Mouse (Mus musculus) liver, adult (tissue): ENCODE results near the gene Cpm.

Experiments
- GATA4 ChIP-seq: IDR thresholded peaks from 2 replicates; pipeline ENCODE4 v1.6.1; 2014; ENCODE audit warnings: mild to moderate bottlenecking, low read length; ENCODE audit not compliant: insufficient replicate concordance

The Cpm gene

DNA sequence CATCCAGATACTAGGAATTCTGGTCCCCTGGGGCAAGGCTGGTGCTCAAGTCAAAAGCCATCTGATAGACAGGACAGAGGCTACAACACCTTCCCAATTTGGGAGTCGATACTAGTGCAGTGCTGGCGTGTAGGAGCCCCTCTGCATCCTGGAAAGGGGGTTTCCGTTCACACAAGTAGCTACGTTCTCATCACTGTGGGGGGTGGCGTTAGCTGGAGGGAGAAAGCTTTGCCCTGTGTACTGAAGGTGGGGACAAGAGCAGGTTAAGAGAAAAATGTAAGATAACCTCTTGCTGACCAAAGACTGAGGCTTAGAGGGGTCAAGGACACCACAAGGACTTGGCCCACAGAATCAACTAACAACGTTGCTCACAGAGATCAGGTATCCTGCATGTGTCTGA lies 14.0 kb downstream of the Cpm start:
- TF ChIP-seq GATA4 = no peak

DNA sequence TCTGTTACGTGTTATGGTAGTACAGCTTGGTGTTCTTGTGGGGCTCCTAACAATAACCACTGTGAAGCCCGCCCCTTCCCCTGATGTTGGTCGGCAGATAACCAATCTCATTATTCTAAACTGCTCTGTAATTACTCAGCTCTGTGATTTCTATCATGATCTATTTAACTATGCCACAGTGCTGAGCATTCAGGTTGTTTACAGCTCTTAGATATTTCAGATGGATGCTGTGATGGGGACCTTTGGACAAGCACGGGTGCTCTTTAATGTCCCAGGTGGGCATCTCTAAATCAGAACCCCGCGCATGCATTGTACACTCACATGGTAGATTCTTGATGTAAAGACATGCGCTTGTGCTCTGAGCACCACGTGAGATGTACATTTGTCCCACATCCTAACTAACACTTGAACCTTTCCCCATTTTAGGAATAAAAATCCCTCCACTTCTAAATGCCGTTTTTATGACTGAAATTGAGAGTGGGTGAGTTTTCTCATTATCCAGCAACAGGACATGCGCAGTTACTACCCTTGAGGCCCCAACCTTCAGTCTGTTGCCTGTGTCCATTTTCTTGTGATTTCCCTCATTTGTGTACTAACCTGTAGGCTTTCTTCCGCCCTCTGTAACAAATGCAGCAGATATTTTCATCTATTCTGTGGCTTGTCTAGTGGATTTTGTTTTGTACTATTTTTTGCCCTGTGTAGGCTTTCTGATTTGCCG lies 14.6 kb downstream of the Cpm start:
- TF ChIP-seq GATA4 = no peak

- TF ChIP-seq GATA4 = no peak
Measured at GRCm38 (mm10) chr10:117644429-117644748, 15.1 kb downstream of the Cpm start.

DNA sequence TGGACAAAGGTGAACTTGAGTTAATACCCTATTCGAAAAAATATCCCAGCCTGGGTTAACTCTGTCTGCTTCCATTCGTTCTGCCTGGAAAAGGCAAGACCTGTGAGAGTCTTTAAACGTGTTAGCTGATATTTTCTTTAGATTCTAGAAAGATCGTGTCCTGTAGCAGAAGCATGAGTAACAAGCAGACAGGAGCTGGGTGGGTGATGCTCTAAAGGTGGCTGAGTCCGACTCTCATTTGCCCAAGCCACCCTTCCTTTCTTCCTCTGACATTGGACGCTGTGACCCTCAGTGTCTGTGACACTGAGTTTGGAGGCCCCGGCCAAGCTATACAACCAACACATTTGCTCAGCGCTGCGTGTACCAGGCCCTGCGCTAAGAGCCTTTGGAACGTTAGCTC lies 15.5 kb downstream of the Cpm start:
- no peak for TF ChIP-seq GATA4

DNA sequence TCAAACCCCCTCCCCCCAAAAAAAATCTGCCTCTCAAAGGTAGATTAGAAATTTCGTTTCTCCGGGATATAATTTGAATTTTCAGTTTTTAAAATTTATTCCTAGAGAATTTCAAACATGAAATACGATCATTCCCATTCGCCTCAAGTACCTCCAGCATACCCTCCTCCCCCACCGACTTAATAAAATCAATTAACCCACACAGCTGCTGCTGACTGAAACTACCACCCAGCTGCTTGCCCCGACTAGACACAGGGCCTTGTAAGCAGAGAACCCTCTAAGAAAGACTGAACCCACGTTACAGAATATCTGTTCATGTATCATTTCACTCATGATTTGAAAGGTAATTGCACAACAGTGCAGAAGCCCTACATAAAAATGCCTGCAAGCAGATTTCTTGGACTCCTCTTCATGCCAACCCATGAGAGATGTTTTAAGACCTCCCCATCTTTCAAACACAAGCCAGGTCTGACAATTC lies 16.2 kb downstream of the Cpm start:
- TF ChIP-seq GATA4 = no peak

GRCm38 (mm10) chr10:117646482-117647157 lies 17.3 kb downstream of the Cpm start:
- no peak for TF ChIP-seq GATA4

GRCm38 (mm10) chr10:117647158-117647505 lies 17.8 kb downstream of the Cpm start:
- no peak for TF ChIP-seq GATA4

GRCm38 (mm10) chr10:117647964-117648472 lies 18.7 kb downstream of the Cpm start:
- TF ChIP-seq GATA4 = no peak

DNA sequence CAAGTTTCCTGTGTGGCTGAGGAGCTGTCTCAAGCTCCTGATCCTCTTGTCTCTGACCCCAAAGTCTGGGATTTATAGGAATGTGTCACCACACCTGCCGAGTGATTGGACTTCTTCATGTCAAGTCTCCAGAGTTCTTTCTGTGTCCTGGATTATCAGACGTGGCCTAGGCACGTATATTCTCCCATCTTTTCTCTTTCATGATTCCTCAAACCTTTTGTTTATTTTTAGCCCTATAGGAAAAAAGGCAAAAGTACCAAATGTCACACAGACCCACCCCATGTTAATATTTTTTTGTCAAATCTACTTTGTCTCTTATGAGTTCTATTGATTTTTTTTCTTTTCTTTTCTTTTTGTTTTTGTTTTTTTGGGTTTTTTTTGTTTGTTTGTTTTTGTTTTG lies 19.3 kb downstream of the Cpm start:
- no peak for TF ChIP-seq GATA4

- no peak for TF ChIP-seq GATA4
Measured at GRCm38 (mm10) chr10:117649292-117650041, 20.2 kb downstream of the Cpm start.

DNA sequence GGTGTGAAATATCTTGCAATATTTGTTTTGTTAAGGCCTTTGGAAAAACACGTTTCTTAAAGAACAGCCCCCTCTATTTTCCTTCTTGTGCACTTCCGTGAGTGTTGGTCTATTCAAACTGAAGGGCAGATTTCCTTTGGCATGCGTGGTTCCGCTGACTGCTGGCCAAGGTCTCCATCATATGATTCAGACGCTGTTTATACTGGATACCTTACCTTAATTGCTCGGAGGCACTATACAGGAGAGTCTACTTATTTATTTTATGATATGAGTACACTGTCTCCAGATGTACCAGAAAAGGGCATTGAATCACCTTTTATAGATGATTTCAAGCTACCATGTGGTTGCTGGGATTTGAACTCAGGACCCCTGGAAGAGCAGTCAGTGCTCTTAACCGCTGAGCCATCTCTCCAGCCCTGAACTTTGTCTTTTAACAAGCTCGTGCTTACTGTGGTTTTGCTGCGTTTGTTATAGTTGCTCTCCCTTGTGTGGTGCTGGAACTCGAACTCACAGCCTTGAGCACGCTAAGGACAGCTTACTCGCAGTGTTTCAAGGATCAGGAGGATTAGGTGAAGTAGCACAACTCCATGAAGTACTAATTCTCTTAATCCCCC lies 20.8 kb downstream of the Cpm start:
- TF ChIP-seq GATA4 = no peak

GRCm38 (mm10) chr10:117650725-117651124 lies 21.4 kb downstream of the Cpm start:
- no peak for TF ChIP-seq GATA4

DNA sequence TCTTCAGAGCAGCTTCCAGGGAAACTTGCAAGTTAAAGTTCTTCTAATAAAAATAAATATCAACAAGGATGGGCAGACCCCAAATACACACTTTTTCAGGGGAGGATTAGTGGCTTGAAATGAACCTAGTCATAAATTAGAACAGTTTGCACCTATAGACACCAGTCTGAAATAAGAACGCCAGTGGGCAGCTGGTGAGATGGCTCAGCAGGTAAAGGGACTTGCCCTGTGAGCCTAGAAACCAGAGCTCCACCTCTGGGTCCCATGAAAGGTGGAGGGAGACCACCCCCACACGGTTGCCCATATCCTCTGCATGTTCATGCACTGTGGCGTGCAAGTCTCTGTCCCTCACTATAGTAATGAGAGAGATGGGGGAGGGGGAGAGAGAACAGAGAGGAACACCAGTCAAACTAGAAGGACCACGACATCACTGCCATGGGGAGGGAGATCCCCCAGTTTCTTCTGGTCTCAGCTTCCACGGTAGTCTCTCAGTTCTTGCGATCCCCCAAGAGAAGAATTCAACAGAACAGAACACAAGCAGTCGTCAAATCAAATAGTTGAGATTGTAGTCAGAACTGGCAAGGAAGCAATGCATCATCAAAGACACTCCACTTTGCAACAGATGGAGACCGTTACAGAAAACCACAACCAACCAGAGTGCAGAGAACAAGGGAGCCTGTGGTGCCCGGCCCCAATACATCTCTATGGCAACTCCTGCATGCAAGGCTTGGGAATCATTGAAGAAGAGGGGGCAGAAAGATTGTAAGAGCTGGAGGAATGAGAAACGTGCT lies 22.5 kb downstream of the Cpm start:
- no peak for TF ChIP-seq GATA4

GRCm38 (mm10) chr10:117652378-117652774 lies 23.1 kb downstream of the Cpm start:
- no peak for TF ChIP-seq GATA4

DNA sequence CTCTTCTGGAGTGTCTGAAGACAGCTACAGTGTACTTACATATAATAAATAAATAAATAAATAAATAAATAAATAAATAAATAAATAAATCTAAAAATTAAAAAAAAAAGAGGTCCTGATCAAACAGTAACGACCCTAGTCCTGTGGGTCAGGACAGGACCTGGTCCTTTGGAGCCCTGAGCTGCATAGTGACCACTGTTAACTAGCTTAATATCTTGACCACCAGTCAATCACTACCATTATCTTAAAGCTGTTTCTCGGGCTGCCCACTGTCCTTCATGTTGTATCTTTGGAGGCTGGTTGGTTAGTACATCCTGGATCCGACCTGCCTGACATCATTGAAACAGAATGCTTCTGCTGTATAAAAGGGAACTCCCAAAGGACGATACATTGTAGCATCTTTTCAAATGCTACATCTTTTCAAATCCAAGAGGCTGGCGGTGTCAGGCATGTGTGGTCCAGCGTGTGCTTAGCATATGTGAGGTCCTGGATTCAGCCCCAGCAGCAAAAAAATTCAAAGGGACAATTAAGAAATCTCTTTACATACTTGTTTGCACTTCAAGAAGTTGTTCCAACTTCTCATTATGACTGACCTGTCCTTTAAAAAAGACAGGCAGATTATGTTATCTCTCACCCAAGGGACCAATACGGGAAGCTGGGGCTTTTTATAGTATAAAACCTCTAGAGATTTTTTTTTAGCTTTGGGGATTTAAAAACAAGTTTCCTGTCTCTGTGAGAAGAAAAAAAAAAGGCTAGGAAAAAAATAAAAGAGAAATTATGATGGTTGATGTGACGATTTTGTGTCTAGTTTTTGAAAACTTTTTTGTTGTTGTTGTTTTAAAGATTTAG lies 23.9 kb downstream of the Cpm start:
- TF ChIP-seq GATA4 = no peak
